Mouse (Mus musculus): ENCODE results near the gene Prkaca.
"Not testable (repeated sequence)": the region's sequence is repeated elsewhere in the genome, so short reads cannot be mapped to it uniquely, and the experiment has no call there.

Prkaca gene

DNA sequence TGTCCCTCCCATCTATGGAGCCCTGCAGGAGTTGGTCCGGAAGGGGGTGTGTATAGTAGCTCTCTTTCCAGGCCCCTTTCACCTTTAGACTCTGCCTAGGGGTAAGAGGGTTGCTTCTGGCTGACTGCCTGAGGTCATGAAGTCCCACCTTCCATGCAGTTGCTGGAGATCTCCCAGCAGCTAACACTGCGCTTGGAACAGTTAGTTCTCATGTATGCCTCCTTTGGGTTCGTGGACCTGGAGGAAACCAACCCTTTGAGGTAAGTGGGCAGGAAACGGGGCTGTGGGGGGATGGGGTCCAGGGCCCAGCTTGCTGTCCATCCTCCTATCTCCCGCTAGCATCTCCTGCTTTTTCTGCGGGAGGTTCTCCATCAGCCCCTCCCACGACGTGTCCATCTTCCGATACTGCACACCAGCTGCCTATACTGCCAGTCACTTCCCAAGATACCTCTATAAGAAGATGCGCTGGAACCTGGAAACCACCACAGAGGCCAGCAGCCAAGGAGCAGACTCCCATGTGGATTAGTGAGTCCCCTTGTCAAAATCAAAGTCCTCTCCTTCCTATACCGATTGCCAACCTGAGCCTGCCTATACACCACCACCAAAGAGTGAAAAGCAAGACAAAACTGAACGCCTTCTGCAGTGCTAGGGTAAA is 30.3 kb downstream of the Prkaca start:
- DNase-seq, result peak; percentile 71 to 74

DNA sequence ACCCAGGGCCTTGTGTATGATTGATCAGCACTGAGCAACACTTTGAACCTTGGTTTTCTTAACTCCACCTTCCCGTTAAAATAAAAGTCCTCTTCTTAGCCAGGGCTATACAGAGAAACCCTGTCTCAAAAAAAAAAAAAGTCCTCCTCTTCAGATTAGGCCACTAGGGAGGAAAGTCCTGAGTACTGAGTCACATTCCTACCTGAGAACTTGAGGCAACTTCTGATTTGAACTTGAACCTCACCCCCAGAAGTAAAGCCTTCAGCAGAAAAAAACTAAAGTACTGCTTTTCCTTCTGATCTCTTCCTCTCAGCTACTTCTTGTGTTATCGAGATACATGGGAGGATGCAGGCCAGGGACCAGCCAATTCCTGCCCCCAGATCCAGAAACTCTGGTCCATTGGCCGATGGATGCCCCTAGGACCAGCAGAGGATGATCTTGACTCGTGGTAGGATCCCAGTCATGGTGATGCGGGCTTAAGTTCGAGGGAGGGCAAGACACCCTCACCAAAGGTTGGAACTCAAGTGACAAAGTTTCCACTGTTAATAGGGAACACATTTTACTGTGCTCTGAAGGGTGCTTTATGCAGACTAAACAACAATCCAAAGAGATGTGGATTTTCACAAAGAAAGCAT is 30.9 kb downstream of the Prkaca start:
- no peak for DNase-seq

DNA sequence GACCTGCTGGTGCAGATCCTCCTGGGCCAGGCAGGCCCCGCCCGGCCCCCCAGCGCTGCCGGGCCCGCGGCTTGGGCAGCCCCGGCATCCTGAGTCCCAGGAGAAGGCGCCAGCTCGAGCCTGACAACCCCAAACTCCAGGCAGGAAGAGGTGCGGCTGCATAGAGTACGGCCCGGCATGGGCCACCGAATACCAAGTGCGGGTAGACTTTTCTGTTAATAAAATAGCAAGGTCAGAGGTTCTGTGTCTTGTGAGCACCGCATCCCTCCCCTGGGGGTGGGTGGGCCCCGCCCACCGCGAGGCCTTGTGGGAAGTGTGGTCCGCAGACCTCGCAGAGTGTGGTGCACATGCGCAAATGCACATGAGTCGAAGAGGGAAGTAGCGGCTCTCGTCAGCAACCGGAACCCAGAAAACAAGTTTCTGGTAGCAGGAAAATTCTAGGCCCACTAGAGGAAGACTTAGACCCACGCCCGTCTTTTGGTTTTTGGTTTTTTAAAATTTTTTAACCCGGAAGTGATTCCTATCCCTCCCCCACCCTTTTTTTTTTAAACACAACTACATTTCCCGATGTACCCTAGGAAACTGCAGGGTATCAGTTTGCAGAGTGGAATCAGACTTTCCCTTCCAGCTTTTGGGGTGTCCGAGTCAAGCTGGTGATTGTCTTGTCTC is 31.9 kb downstream of the Prkaca start:
- DNase-seq, result peak; percentile 97 to 98

DNA sequence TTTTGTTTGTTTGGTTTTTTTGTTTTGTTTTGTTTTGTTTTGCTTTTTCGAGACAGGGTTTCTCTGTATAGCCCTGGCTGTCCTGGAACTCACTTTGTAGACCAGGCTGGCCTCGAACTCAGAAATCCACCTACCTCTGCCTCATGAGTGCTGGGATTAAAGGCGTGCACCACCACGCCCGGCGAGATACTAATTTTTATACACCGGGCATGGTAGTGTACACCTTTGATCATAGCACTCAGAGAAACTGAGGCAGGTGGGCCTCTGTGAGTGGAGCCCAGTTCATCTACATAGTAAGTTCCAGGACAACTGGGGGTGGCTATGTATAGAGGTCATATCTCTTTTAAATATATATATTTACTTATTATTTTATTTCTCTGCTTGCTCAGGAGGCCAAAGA is 32.7 kb downstream of the Prkaca start:
- not testable (repeated sequence) for DNase-seq

DNA sequence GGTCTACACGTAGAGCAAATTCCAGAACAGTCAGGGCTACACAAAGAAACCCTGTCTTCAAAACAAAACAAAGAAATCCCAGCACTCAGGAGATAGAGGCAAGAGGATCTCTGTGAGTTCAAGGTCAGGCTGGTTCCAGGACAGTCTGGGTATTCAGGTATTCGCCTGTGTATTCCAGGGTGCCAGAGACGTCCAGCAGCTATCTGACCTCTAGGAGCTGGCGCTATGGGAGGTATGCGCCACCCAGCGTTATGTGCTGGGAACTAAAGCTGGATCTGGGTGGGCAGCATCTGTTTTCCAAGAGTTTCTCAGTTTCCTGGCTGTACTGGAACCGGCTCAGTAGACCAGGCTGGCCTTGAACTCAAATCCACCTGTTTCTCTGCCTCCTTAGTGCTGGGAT is 35.6 kb downstream of the Prkaca start:
- peak in 1 of 2 experiments; percentile 38 for DNase-seq

DNA sequence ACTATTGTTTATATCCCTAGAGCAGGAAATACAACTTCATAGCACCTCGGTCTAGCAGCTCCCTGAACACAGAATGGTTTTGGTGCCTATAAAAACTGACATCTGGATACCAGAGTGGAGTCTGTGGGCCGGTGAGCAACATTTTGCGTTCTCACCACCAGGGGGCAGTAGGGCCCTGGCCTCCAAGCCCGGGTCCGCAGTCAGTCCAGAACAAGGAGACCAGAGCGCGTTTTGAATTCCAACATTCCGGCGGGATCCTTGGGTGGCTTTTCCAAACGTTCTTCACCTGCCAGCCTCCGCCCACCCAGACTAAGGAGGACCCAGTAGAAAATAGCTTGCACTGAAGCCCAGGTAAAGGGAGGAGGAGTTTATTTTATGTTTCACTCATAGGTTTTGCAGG is 37.1 kb downstream of the Prkaca start:
- peak; percentile 92 to 95 for DNase-seq

DNA sequence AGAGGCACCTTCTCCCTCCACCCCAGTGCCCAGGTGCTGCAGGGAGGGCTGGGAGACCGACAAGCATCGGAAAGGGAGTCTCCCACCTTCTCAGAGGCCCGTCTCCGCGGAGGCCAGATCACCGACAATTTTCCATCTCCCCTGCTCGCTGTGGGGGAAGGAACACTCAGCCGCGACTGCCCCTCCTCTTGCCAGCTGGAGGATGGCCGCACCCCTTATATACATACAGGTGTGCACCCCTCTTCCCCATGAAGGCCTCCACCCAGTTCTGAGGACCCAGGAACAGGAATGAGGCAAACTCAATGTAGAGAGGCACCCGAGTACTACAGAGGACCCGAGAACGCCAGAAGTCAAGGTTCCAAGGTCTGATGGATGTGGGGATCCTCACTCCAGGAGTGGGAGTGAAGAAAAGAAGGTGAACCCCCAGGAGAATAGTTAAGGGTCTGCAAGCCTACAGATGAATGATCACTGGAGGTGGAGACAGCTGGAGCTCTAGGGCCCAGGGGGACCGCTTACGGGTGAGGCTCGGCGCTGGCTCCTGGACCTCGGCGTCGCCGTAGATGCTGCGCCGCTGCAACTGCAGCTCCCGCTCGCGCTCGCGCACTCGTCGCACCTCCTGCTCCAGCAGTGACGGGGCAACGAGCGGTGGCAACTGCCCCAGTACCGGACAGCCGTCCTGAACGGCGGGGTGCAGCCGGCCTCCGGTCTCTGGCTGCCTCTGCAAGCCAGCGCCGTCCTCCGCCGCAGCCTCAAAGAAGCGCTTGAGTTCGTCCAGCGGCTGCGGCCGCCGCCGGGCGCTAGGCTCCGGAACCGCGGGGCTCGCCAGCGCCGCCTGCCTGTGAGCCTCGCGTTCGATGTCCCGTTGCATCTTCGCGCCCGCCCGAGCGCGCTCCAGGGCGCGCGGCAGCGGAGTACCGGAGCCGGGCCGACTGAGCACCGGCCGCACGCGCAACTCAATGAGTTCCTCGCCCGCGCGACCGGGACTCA is 38.1 kb downstream of the Prkaca start:
- DNase-seq, result peak; percentile 82 to 93

DNA sequence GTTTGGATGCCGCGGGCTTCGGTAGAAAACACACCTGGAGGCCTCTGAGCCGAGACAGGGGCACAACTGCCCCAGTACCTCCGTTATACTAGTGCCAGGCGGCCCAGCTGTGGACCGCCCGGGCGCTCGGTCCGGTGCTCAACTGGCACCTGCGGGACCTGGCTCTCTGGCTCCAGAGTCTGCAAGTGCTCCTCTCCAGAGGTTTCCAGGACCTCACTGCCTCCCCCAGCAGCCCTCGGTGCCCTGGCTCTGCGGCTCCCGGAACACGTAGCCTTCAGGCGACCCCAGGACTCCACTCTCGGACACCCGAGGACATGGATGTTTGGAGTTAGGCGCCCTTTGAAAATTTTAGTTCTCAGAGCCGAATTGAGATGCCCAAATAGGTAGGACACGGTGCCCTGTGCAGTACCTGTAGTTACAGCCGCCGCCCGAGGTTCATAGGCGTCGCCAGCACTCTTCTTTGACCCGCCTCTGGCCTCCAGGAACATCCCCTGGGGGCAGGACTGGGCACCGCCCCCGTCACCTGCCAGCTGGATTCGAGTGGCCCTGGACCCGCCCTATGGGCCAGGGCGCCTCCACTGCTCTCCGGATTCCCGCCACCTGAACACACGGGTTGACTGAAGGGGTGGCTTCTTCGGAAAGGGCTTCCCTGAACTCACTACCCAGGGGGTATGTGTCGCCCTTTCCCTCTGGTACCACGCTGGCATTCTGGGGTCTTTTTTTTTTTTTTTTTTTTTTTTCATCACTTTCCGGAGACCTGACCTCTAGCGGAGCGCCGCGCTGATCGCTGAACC is 39.1 kb downstream of the Prkaca start, which contains the start of gene 2210011C24Rik:
Gene 2210011C24Rik (minus strand): TSS at position 467 of the 794 bp plus-strand sequence.
- DNase-seq, result peak; percentile 86 to 89

DNA sequence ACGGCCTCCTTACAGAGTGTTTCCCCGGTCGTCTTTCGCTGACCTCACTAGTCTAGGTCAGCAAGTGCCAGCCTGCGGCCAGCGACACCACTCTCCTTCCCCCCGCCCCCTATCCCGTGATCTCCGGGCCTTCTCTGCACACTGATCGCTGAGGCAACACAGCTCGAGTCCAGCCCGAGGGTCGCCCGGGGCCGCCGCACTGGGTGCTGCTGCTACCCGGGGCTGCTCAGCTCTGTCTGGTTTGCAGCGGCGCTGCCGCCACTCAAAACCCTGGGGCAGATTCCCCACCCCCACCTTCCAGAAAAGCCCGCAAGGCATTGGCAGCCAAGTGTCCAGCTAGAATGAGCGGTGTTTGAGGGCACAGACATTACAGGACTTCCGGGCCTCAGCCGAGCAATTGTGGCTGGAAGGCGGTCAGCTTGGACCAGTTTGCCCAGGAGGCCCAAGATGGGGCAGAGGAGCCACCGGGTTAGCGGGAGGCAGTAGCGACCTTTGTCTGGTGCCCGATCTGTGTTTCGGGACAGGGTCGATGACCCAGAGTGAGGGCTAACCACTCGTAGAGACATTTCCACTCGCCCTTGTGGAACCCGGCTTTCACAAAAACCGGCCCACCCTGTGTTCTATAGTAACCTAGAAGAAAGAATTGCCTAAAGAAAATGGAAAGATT is 39.8 kb downstream of the Prkaca start:
- DNase-seq, result peak; percentile 74 to 82

DNA sequence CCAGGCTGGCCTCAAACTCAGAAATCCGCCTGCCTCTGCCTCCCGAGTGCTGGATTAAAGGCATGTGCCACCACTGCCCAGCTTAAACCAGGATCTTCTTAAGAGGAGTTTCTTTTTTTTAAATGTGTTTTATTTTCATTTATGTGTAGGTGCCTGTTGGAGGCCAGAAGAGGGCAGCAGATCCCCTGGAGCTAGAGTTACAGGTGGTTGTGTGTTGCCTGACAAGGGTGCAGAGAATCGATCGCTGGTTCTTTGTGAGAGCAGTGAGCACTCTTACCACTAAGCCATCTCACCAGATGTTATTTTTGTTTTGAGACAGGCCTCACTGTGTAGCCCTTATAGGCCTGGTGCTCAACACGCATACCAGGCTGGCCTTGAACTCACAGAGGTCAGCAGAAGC is 43.0 kb downstream of the Prkaca start:
- DNase-seq, result no peak

DNA sequence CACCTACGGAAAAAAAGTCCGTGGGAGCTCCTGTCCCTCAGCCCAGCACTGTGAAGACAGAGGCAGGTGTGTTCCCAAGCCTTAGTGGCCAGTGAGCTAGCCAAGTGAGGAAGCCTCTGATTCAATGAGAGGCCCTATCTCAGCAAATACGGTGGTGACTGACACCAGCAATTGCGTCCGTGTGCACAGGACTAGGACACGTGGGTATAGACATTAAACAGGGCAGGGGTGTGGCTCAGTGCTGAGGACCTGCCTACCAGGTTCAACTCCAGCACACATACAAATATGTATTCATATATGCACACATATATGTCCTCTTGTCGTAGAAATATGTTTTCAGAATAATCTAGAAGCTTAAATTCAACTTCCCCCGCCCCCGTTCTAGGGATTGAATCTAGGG is 46.9 kb downstream of the Prkaca start:
- no peak for DNase-seq

DNA sequence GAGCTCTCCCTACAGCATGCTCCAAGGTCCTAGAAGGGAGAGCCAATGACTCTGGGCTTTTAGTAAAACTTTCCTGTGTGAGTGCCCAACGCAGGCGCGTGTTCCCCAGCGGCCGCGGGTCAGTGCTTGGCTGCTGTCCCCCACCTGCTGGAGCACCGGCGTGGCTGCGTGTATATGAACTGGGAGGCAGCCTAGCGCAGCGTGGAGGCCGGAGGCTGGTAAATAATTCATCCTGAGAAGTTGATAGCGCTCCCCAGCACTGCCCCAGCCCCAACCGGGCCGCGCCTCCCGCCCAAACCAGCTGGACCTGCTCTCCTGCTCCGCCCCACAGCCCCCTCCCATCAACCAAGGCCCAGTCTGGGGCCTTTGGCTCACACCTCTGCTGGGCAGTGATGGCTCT is 48.3 kb downstream of the Prkaca start, which contains the start of gene Palm3:
Gene Palm3 (plus strand): TSS at position 376 of the 400 bp plus-strand sequence.
- peak; percentile 84 for DNase-seq

DNA sequence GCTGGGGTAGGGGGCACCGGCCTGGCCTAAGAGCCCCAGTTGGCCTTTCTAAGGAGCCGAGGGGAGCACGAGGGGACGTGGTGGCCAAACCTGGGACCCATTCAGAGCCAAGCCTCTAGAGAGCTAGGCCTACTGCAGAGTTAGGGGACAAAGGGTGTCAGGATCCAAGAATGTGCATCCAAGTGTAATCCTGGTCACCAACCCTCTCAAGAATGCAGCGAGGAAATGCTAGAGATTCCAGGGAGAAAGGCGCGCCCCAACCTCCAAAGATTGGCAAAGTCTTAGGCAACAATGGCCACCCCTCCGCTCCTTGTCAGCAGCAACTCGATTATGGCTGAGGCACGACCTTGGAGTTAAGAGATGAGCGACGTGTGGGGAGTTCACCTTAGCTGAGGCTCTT is 48.8 kb downstream of the Prkaca start:
- DNase-seq, result peak in 1 of 2 experiments; percentile 28

DNA sequence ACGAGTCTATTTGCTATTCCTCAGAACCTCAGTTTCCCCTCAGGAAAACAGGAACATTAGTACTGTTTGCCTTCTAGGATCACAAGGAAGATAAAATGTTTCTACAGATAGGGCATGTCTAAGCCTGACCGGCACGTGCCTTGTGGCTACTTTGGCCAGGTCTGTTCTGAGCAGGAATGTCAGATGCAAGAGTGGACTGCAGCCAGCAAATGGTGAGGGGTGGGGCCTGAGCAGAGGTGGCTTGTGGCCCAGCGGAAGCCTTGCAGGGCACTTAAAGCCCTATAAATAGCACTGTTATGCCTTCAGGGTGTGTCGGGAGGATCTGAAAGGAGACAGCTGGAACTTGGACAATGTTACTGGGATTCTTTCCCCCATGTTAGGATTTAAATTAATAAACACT is 50.3 kb downstream of the Prkaca start:
- peak; percentile 89 to 91 for DNase-seq

DNA sequence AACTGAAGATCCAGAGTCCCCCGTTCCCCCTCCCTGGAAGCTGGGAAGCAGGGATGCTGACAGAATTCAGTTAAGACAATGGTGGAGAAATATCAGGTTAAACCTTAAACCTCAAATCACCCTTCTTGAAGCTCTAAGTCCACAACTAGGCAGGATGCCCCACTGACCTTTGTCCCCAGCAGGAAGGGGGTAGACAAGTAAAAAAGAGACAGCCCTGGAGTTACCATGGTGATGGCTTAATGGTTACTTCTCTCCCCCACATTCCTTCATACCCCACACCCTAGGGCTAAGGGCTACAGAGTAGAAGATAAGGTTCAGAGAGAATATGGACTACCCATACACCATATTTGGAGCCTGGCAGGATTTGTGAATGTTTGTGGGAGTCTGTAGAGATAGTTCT is 50.8 kb downstream of the Prkaca start:
- DNase-seq, result peak; percentile 79 to 88

DNA sequence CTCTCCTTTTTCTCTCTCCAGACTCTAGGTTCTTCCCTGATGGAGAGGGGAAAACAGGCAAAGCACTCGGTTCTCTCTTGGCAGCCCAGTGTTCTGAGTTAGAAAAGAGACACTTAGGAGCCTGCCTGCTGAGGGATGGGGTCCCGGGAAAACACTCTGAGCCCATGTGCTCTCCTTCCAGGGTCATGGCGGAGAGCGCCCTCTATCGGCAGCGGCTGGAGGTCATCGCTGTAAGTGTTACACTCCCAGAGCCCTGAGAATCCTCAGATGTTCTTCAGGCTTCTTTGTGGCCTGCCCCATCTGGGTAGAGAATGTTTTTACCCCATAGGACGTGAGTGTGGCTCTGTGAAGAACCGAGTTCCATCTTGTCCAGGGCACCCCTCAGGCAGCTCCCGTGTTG is 51.4 kb downstream of the Prkaca start:
- peak; percentile 65 to 88 for DNase-seq

DNA sequence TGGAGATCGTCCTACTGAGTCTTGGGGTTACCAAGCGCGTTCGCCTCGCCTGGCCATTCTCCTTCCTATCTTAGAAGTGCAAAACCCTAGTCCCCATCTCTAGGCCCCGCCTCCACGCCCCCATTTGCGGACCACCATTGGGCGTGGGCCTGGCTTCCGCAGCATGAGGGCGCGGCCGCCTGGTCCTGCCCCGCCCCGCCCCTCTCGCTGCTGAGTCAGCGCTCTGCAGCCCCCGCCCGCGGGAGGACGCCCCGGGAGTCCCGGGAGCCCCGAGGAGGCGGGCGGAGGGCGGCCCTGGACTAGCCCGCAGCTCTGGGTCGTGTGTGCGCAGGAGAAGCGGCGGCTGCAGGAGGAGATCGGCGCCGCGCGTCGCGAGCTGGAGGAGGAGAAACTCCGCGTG is 53.1 kb downstream of the Prkaca start:
- DNase-seq, result peak in 1 of 2 experiments; percentile 36

DNA sequence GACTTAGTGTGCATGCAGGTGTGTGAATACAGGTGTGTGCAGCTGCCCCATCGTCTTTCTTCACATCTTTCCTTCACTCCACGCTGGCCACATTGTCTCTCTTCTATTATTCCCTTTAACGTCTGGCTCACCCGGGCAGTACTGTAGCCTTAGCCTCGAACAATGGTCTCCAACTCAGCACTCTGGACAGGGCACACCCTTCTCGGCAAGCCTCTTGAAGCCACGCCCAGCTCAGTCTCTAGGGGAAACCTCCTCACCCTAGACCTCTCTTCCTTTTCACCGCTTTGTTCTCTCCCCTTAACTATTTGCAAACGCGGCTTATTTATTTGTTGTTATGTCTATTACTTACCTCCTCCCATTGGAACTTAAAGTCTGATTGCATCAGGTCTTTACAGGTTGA is 54.7 kb downstream of the Prkaca start:
- no peak for DNase-seq

DNA sequence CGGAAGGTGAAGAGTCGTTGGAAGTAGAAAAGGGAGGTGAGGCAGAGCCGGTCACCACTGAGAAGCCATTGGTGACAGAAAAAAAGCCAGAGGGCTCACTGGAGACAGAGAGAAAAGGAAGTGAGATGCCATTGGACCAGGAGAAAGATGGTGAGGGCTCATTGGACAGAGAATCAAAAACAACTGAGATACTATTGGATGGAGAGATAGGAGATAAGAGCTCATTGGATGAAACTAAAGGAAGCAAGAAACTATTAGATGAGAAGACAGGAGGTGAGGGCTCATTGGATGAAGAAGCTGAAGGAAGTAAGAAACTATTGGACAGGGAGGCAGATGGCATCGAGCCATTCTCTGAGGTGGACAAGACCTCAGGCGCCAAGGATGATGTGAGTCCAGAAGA is 56.5 kb downstream of the Prkaca start:
- no peak for DNase-seq

DNA sequence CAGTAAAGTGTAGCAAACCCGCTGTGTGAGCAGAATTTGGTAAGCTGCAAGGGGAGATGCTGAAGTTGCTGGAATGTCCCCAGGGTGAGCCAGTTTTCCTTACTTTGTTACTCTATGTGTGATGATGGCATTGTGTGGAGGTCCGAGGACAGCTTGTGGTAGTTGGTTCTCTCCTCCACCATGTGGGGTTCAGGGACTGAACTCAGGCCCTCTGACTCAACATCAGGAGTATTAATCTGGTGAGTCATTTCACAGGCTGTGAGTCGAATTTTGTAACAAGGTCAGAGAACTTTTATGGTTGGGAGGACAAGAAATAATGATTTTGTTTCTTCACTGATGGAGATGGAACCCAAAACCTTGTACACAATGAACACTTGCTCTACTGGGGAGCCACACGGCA is 60.0 kb downstream of the Prkaca start:
- no peak for DNase-seq

DNA sequence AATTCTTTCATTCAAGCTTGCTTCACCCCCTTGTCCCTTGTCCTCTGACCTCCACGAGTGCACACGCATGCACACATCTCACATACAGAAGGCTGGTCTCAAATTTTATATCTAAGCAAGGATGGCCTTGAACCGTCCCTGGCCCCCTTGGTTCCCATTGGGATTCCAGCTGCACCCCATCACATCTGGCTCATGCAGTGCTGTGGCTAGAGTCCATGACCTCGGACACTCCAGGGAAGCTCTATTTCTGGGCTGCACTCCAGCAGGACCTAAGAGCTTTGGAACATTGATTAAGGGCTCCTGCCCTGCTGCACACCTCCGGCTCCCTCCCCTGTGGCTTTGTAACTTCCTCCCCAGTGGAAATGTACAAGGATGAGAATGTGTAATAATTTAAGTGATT is 65.2 kb downstream of the Prkaca start:
- DNase-seq, result peak; percentile 43 to 54
